Mouse (Mus musculus): Measurements from ENCODE around the gene Gm20388. TPM values are rescaled to one million over a fixed set of nuclear protein-coding genes. Genes with fewer than 3 reads are reported as not detected.

Gene Gm20388
- polyA plus RNA-seq, 1 experiment = 18.7 TPM

DNA sequence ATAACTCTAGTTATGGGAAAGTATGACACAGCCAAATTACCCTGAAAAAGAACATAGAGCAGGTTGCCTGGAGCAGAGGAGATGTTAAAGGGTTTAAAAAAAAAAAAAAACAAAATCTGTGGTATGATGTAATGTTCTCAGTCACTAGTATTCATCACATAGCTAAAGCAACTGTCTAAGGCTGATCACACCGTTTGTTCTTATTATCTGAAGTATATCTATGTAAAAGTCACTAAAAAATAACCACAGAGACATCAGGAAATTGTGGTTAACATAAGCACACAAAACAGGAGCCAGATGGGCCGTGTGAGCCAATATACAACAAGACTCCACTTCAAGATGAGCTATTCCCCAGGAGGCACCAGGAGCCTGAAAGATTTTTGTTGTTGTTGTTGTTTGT lies 3089.7 kb downstream of the Gm20388 start:
- TF ChIP-seq POLR2A (IDR thresholded peaks at IDR 0.05; ENCODE audit: borderline replicate concordance, insufficient read depth, low read length) (no peak), CTCF (IDR thresholded peaks at IDR 0.05; ENCODE audit: borderline replicate concordance, insufficient read depth, low read depth, low read length) (no peak)
- no peak overlapping the region for H3K4me3 ChIP-seq (replicated peaks; ENCODE audit: insufficient read depth, low read depth, low read length)
- DNase-seq = no peak
- WGBS = 36% methylated on average over 2 of the region's 2 CpGs
- no peak overlapping the region for H3K27ac ChIP-seq (ENCODE audit: insufficient read depth, low read length)
- H3K27me3 ChIP-seq (ENCODE audit: control insufficient read depth, insufficient read depth, low read length) = no peaks in the 10 kb centered on the region
- peaks cover 16% of the 10 kb centered on the region; the same call in 1 of the 2 replicates for H3K4me1 ChIP-seq (ENCODE audit: control insufficient read depth, insufficient read depth, low read length)

DNA sequence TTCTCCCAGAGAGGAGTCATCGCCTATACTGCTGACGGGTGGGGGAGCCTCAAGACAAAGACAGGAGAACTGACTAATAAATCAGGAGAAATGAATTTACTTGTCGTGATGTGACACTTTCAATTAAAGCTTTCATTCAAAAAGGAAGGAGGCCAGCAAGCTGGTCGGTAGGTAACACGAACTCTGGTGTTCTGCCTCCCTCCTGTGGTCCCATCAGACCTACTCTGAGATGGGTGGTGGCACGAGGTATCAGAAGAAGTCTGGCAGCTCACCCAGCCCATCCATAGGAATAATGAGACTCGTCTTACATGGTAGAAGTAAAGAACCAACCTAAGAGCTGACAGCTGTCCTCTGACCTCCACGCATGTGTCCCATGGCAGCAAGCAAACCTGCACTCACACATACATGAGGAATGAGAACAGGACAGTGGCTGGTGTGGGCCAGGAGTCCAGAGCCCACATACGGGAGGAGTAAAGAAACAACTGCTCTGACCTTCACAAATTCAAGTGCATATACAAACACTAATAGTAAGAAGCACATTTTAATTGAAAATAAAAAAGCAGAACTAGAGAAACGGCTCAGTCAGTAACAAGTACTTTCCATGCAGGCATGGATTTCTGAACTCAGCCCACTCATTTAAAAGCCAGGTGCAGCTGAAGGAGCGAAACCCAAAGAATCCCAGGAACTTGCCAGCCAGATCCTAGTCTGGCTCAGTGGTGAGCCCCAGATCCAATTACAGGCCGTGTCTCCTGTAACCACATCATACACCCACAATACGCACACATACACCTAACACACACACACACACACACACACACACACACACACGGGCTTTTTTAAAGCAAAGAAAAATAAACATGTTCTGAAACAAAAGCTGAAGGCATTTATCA lies 3093.6 kb downstream of the Gm20388 start:
- 32% methylated on average over 14 of the region's 14 CpGs for WGBS
- no peak overlapping the region for H3K27ac ChIP-seq (ENCODE audit: insufficient read depth, low read length)
- H3K27me3 ChIP-seq (ENCODE audit: control insufficient read depth, insufficient read depth, low read length) = no peaks in the 10 kb centered on the region
- TF ChIP-seq POLR2A (IDR thresholded peaks at IDR 0.05; ENCODE audit: borderline replicate concordance, insufficient read depth, low read length) (no peak), CTCF (IDR thresholded peaks at IDR 0.05; ENCODE audit: borderline replicate concordance, insufficient read depth, low read depth, low read length) (peak; percentile 6; the same call in 1 of the 2 replicates)
- peaks cover 23% of the 10 kb centered on the region for H3K4me1 ChIP-seq (ENCODE audit: control insufficient read depth, insufficient read depth, low read length)
- no peak for DNase-seq
- no peak overlapping the region for H3K4me3 ChIP-seq (replicated peaks; ENCODE audit: insufficient read depth, low read depth, low read length)

DNA sequence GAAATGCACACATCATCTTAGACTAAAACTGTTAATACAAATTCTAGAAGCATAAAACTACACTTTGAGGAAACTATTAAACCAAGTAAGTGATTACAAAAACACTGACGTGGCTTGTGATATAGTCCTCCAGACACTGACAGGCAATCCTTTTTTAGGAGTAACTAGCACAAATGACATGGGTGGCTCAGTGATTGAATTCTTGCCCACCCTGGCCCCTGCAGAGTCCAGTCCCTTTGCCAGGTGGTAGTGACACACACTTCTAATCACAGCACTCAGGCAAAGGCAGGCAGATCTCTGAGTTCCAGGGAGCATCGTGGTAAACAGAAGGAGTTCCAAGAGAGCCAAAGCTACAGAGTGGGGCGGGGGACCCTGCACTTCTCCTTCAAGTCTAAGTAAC lies 3094.7 kb downstream of the Gm20388 start:
- no peak for TF ChIP-seq CTCF (IDR thresholded peaks at IDR 0.05; ENCODE audit: borderline replicate concordance, insufficient read depth, low read depth, low read length)
- no peak for TF ChIP-seq POLR2A (IDR thresholded peaks at IDR 0.05; ENCODE audit: borderline replicate concordance, insufficient read depth, low read length)
- H3K4me1 ChIP-seq (ENCODE audit: control insufficient read depth, insufficient read depth, low read length) = peaks cover 23% of the 10 kb centered on the region
- no peak overlapping the region for H3K4me3 ChIP-seq (replicated peaks; ENCODE audit: insufficient read depth, low read depth, low read length)
- DNase-seq = peak in 1 of 2 experiments; percentile 42
- H3K27me3 ChIP-seq (ENCODE audit: control insufficient read depth, insufficient read depth, low read length) = no peaks in the 10 kb centered on the region
- WGBS = 17% methylated on average over 3 of the region's 3 CpGs
- H3K27ac ChIP-seq (ENCODE audit: insufficient read depth, low read length) = no peak overlapping the region

DNA sequence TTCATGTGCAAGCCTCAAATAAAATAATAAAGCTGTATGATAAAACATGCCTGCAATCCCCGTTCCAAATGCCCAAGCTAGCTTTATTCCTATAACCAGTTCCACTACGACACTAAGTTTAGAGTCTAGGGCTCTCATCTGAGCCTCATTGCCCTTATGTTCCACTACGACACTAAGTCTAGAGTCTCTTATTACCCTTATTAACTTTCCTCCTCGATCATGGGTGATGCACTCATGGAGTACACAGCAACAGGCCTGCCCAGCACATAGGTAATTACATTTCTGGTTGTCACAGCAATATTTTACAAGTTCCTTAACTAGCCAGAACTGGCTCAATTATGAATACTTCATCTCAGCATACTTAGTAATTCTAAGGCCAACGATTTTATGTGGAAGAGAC lies 3095.2 kb downstream of the Gm20388 start:
- no peaks in the 10 kb centered on the region for H3K27me3 ChIP-seq (ENCODE audit: control insufficient read depth, insufficient read depth, low read length)
- peaks cover 21% of the 10 kb centered on the region for H3K4me1 ChIP-seq (ENCODE audit: control insufficient read depth, insufficient read depth, low read length)
- TF ChIP-seq POLR2A (IDR thresholded peaks at IDR 0.05; ENCODE audit: borderline replicate concordance, insufficient read depth, low read length) (no peak), CTCF (IDR thresholded peaks at IDR 0.05; ENCODE audit: borderline replicate concordance, insufficient read depth, low read depth, low read length) (no peak)
- H3K27ac ChIP-seq (ENCODE audit: insufficient read depth, low read length) = no peak overlapping the region
- H3K4me3 ChIP-seq (replicated peaks; ENCODE audit: insufficient read depth, low read depth, low read length) = no peak overlapping the region
- 55% methylated on average over 5 of the region's 5 CpGs for WGBS
- DNase-seq = no peak

DNA sequence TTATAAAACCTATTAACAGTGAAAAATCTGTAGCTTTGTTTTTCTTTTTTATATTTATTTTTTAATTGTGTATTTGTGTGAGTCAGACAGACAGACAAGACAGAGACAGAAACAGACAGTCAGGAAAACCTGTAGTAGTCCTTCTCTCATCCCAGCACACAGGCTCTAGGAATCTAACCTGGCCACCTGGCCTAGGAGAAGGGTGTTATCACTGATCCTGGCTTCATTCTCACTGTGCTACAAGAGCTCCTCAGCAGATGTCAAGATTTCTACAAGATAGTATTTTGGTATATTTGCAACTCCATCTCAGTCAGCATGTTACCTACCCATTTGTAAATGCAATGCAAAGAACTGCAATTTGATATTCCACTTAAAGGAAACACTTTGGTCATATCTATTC lies 3100.7 kb downstream of the Gm20388 start:
- no peak for DNase-seq
- H3K4me3 ChIP-seq (replicated peaks; ENCODE audit: insufficient read depth, low read depth, low read length) = no peak overlapping the region
- TF ChIP-seq CTCF (IDR thresholded peaks at IDR 0.05; ENCODE audit: borderline replicate concordance, insufficient read depth, low read depth, low read length) = no peak
- TF ChIP-seq POLR2A (IDR thresholded peaks at IDR 0.05; ENCODE audit: borderline replicate concordance, insufficient read depth, low read length) = no peak

DNA sequence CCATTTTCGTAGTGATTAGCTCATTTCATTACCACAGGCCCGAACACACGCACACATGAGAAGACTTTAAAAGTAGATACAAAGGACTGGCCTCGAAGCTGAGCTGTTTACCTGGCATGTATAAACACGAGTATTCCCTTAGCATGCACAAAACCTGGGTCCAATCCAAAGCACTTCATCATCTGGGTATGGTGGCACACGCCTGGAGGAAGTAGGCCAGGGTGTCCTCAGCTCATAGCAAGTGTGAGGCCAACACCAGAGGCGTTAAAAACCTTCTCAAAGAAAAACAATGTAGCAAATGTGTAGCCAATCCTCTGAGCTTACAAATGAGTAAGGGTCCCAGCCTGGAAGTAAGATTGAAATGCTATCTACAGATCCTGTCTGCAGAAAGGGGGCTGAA lies 3103.8 kb downstream of the Gm20388 start:
- 40% methylated on average over 7 of the region's 7 CpGs for WGBS

More for the DNA sequence above, 3100.7 kb downstream of the Gm20388 start:
- Histone ChIP-seq H3K4me1 (ENCODE audit: control insufficient read depth, insufficient read depth, low read length) (peaks cover 19% of the 10 kb centered on the region), H3K27me3 (ENCODE audit: control insufficient read depth, insufficient read depth, low read length) (no peaks in the 10 kb centered on the region), H3K27ac (ENCODE audit: insufficient read depth, low read length) (no peak overlapping the region)

GRCm38 (mm10) chr8:123015074-123015473 lies 3104.4 kb downstream of the Gm20388 start:
- no peak for DNase-seq
- peaks cover 30% of the 10 kb centered on the region for H3K4me1 ChIP-seq (ENCODE audit: control insufficient read depth, insufficient read depth, low read length)
- H3K27ac ChIP-seq (ENCODE audit: insufficient read depth, low read length) = no peak overlapping the region; the same call in 1 of the 2 replicates
- no peaks in the 10 kb centered on the region for H3K27me3 ChIP-seq (ENCODE audit: control insufficient read depth, insufficient read depth, low read length)
- no peak for TF ChIP-seq CTCF (IDR thresholded peaks at IDR 0.05; ENCODE audit: borderline replicate concordance, insufficient read depth, low read depth, low read length)
- TF ChIP-seq POLR2A (IDR thresholded peaks at IDR 0.05; ENCODE audit: borderline replicate concordance, insufficient read depth, low read length) = no peak
- H3K4me3 ChIP-seq (replicated peaks; ENCODE audit: insufficient read depth, low read depth, low read length) = no peak overlapping the region
- 56% methylated on average over 3 of the region's 3 CpGs for WGBS

More for the DNA sequence above, 3103.8 kb downstream of the Gm20388 start:
- Histone ChIP-seq H3K4me1 (ENCODE audit: control insufficient read depth, insufficient read depth, low read length) (peaks cover 30% of the 10 kb centered on the region), H3K27ac (ENCODE audit: insufficient read depth, low read length) (no peak overlapping the region), H3K4me3 (replicated peaks; ENCODE audit: insufficient read depth, low read depth, low read length) (no peak overlapping the region), H3K27me3 (ENCODE audit: control insufficient read depth, insufficient read depth, low read length) (no peaks in the 10 kb centered on the region)
- TF ChIP-seq CTCF (IDR thresholded peaks at IDR 0.05; ENCODE audit: borderline replicate concordance, insufficient read depth, low read depth, low read length) (no peak), POLR2A (IDR thresholded peaks at IDR 0.05; ENCODE audit: borderline replicate concordance, insufficient read depth, low read length) (no peak)
- DNase-seq = peak in 1 of 2 experiments; percentile 52

DNA sequence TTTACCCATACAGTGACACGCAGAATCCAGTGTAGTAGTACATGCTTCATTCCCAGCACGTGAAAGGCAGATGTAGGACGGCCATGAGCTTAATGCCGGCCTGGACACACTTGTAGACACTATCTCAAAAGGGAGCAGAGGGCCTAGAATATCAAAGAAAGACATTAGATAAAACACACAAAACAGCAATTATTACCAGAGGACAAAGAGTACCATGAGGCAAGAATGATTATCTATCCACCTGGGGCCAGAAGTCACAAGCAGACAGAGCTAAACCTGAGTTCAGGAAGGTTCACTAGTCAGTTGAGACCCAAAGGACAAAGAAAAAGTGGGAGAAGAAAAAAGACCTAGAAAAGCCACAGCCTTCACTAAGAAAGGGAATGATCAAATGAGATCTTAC lies 3106.5 kb downstream of the Gm20388 start:
- DNase-seq = no peak
- 90% methylated on average over 4 of the region's 4 CpGs for WGBS
- H3K27ac ChIP-seq (ENCODE audit: insufficient read depth, low read length) = no peak overlapping the region
- TF ChIP-seq POLR2A (IDR thresholded peaks at IDR 0.05; ENCODE audit: borderline replicate concordance, insufficient read depth, low read length) (no peak), CTCF (IDR thresholded peaks at IDR 0.05; ENCODE audit: borderline replicate concordance, insufficient read depth, low read depth, low read length) (no peak)
- no peaks in the 10 kb centered on the region for H3K27me3 ChIP-seq (ENCODE audit: control insufficient read depth, insufficient read depth, low read length)
- no peak overlapping the region for H3K4me3 ChIP-seq (replicated peaks; ENCODE audit: insufficient read depth, low read depth, low read length)
- peaks cover 36% of the 10 kb centered on the region for H3K4me1 ChIP-seq (ENCODE audit: control insufficient read depth, insufficient read depth, low read length)
